In the genomic region with DNA sequence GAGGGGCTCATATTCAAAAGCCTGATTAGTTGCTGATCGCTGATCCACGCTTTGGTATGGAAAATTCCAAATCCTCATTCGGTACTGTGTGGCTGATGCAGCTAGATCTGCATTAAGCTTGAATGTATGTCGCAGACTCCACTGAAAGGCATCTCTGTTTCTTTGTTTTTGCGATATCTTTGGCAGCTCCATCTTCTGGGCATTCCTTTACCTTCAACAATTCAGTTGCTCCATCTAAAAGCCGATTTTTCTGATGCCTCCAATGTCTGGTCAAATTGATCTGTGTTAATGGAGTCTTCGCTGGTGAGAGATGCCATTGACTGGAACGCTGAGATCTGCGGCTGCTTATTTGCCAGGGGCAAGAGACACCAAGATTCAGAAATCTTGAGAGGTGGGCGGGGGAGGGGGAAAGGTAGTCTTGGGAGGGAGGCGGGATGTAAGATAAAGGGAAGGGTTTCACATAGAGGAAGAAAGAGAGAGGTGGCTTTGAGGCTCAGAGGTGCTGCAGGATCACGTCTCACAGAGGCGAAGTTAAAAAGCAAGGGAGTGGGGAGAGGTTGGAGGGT, we compare ENCODE assay signal across 8 mouse cellular contexts. TPM values are rescaled to one million over a fixed set of nuclear protein-coding genes. Genes with fewer than 3 reads are reported as not detected.
DNase-seq lines count a peak whose midpoint lies in the region; ATAC-seq lines count a peak whose summit lies in the region.

No protein-coding gene starts in this region.

- peak overlapping the region; percentile 95 for H3K4me2 ChIP-seq in hindbrain, embryonic 11.5 days (replicated peaks; ENCODE audit: low read depth, low read length)
- H3K4me2 ChIP-seq in limb, embryonic 12.5 days, result peak overlapping the region; percentile 100

- H3K27ac ChIP-seq in hindbrain, embryonic 11.5 days (ENCODE audit: low read depth, low read length), result no peak overlapping the region
- H3K27ac ChIP-seq in limb, embryonic 12.5 days, result no peak overlapping the region

- H3K4me3 ChIP-seq in hindbrain, embryonic 11.5 days (ENCODE audit: low read depth, low read length), result peak overlapping the region; percentile 68
- H3K4me3 ChIP-seq in limb, embryonic 12.5 days (replicated peaks), result peak overlapping the region; percentile 60

- H3K36me3 ChIP-seq in hindbrain, embryonic 11.5 days (ENCODE audit: control insufficient read depth, insufficient read depth, low read length), result no peaks in the 10 kb centered on the region
- no peaks in the 10 kb centered on the region for H3K36me3 ChIP-seq in limb, embryonic 12.5 days

- H3K9me3 ChIP-seq in hindbrain, embryonic 11.5 days (ENCODE audit: control insufficient read depth, low read length), result no peaks in the 10 kb centered on the region
- no peaks in the 10 kb centered on the region for H3K9me3 ChIP-seq in limb, embryonic 12.5 days

- peak; percentile 6 for DNase-seq in Muller cell, postnatal 12 days (ENCODE audit: inconsistent ontology term)
- peak; percentile 59 for DNase-seq in cerebellum, adult 9-11 months
- DNase-seq in hindbrain, embryonic 11.5 days (ENCODE audit: low spot score), result peak; percentile 43
- DNase-seq in right cerebral cortex, postnatal 25 days, result peak; percentile 40
- DNase-seq in thymus, adult 18-20 months, result no peak
- no peak for DNase-seq in urinary bladder, adult 18-20 months (ENCODE audit: low spot score in 2 of 2)
- DNase-seq in thymus, postnatal 4 days, result no peak

- ATAC-seq in hindbrain, embryonic 11.5 days (ENCODE audit: low FRiP score), result no peak
- no peak for ATAC-seq in limb, embryonic 12.5 days (ENCODE audit: insufficient number of reproducible peaks, insufficient read depth, low FRiP score, low TSS enrichment, low read depth)

- WGBS in hindbrain, embryonic 11.5 days, result 11% methylated on average over 13 of the region's 13 CpGs
- WGBS in limb, embryonic 12.5 days, result 12% methylated on average over 13 of the region's 13 CpGs

- H3K27me3 ChIP-seq in hindbrain, embryonic 11.5 days (ENCODE audit: control insufficient read depth, insufficient read depth, low read length), result peaks cover 7% of the 10 kb centered on the region
- peaks cover 42% of the 10 kb centered on the region for H3K27me3 ChIP-seq in limb, embryonic 12.5 days

- no peaks in the 10 kb centered on the region for H3K4me1 ChIP-seq in hindbrain, embryonic 11.5 days (replicated peaks; ENCODE audit: control insufficient read depth, insufficient read depth, low read length)
- peaks cover 20% of the 10 kb centered on the region; the same call in 1 of the 2 replicates for H3K4me1 ChIP-seq in limb, embryonic 12.5 days (replicated peaks)

- no peak overlapping the region for H3K9ac ChIP-seq in hindbrain, embryonic 11.5 days (ENCODE audit: low read depth, low read length)
- H3K9ac ChIP-seq in limb, embryonic 12.5 days (replicated peaks), result no peak overlapping the region

RNA-seq across cellular contexts. Expression of a gene that starts 25.0 kb away (rescaled TPM):
- polyA plus RNA-seq in hindbrain, embryonic 11.5 days (2014; fragmentation: Nextera tagmentation; extraction: Ambion mirVana), result 16.8 and 19.7 TPM in 2 replicates
- 6.4 and 8.1 TPM in 2 replicates for polyA plus RNA-seq in limb, embryonic 12.5 days (2016; fragmentation: Nextera tagmentation; extraction: Ambion mirVana)

Comparison
In these comparisons a context has a peak if more than half of its experiments do, and no peak if none do; other contexts are left out.
1. DNase-seq: peak in Muller cell, postnatal 12 days (single experiment), cerebellum, adult 9-11 months (single experiment), hindbrain, embryonic 11.5 days (single experiment) and right cerebral cortex, postnatal 25 days (single experiment); none in thymus, adult 18-20 months (0 of 2), urinary bladder, adult 18-20 months (0 of 2) and thymus, postnatal 4 days (single experiment).